Mouse (Mus musculus) heart, embryonic 11.5 days (tissue): ENCODE data around the gene Alpk1. TPM values are rescaled to one million over a fixed set of nuclear protein-coding genes. Genes with fewer than 3 reads are reported as not detected.

Experiments used
- ATAC-seq: fragments of 200-750 bp; cut with Nextera tagmentation; replicated peaks from 2 replicates; pipeline ENCODE4 v1.8.0; 2017; ENCODE audit warnings: moderate library complexity; ENCODE audit not compliant: insufficient number of reproducible peaks, low FRiP score, low TSS enrichment
- H3K27ac ChIP-seq: fragments of 300-500 bp; sonication (generic); 2 replicates; pipeline ENCODE4 v1.5.1; 2014; ENCODE audit warnings: mild to moderate bottlenecking, low read depth, low read length
- H3K27me3 ChIP-seq: fragments of 300-500 bp; sonication (generic); 2 replicates; pipeline ENCODE4 v1.6.1; 2014; ENCODE audit warnings: mild to moderate bottlenecking, low read length, mixed read lengths; ENCODE audit not compliant: control insufficient read depth, insufficient read depth
- H3K36me3 ChIP-seq: fragments of 300-500 bp; sonication (generic); 2 replicates; pipeline ENCODE4 v1.6.1; 2014; ENCODE audit warnings: mild to moderate bottlenecking, low read length, moderate library complexity, mixed read lengths; ENCODE audit not compliant: control insufficient read depth, insufficient read depth
- H3K4me1 ChIP-seq: fragments of 300-500 bp; sonication (generic); 2 replicates; pipeline ENCODE4 v1.6.1; 2014; ENCODE audit warnings: low read length; ENCODE audit not compliant: control insufficient read depth, insufficient read depth
- H3K4me2 ChIP-seq: fragments of 300-500 bp; sonication (generic); 2 replicates; pipeline ENCODE4 v1.6.1; 2014; ENCODE audit warnings: mild to moderate bottlenecking, moderate library complexity
- H3K4me3 ChIP-seq: fragments of 300-500 bp; sonication (generic); 2 replicates; pipeline ENCODE4 v1.5.1; 2014; ENCODE audit warnings: low read depth, low read length
- H3K9ac ChIP-seq: fragments of 300-500 bp; sonication (generic); 2 replicates; pipeline ENCODE4 v1.6.1; 2014; ENCODE audit warnings: mild to moderate bottlenecking, low read depth, low read length, moderate library complexity
- H3K9me3 ChIP-seq: fragments of 300-500 bp; sonication (generic); replicated peaks from 2 replicates; pipeline ENCODE4 v1.6.1; 2016; ENCODE audit warnings: low read length; ENCODE audit not compliant: control insufficient read depth
- WGBS: fragments of 180-500 bp; shearing (Covaris S2); extraction: QIAGEN DNeasy Blood & Tissue Kit; methylation state at CpG from one replicate; pipeline ENCODE4 v1.1.7; 2014; ENCODE audit not compliant: insufficient replicate concordance; 5-methylcytosine and 5-hydroxymethylcytosine counted together
- polyA plus RNA-seq: library from polyadenylated mRNA; unstranded; fragments of >200 nt; fragmentation: Nextera tagmentation; extraction: Ambion mirVana; gene quantifications from 2 replicates; pipeline ENCODE4 v1.2.1, GENCODE M21; 2014

Gene Alpk1
- polyA plus RNA-seq, 1 experiment from 2014 or later: 1.2 TPM

GRCm38 (mm10) chr3:127795762-127796161, 15.4 kb upstream of the Alpk1 start:
- no peak for ATAC-seq
- Histone ChIP-seq H3K9me3 (no peaks in the 10 kb centered on the region), H3K4me1 (peaks cover 4% of the 10 kb centered on the region; the same call in 1 of the 2 replicates), H3K4me2 (no peak overlapping the region), H3K27me3 (no peaks in the 10 kb centered on the region), H3K36me3 (no peaks in the 10 kb centered on the region), H3K9ac (no peak overlapping the region), H3K27ac (no peak overlapping the region), H3K4me3 (no peak overlapping the region)
- 92% methylated on average over 3 of the region's 3 CpGs for WGBS

GRCm38 (mm10) chr3:127793022-127793421, 12.7 kb upstream of the Alpk1 start:
- H3K4me2 ChIP-seq: no peak overlapping the region
- no peak overlapping the region for H3K4me3 ChIP-seq
- H3K9ac ChIP-seq: no peak overlapping the region
- no peaks in the 10 kb centered on the region for H3K36me3 ChIP-seq
- ATAC-seq: no peak
- H3K27ac ChIP-seq: no peak overlapping the region
- H3K9me3 ChIP-seq: no peaks in the 10 kb centered on the region
- H3K4me1 ChIP-seq: peaks cover 9% of the 10 kb centered on the region; the same call in 1 of the 2 replicates
- WGBS: 82% methylated on average over 7 of the region's 7 CpGs
- peaks cover 12% of the 10 kb centered on the region for H3K27me3 ChIP-seq

GRCm38 (mm10) chr3:127791595-127792561, 11.6 kb upstream of the Alpk1 start:
- Histone ChIP-seq H3K27me3 (peaks cover 18% of the 10 kb centered on the region), H3K9me3 (no peaks in the 10 kb centered on the region), H3K4me3 (no peak overlapping the region), H3K4me1 (peaks cover 9% of the 10 kb centered on the region; the same call in 1 of the 2 replicates), H3K36me3 (no peaks in the 10 kb centered on the region), H3K9ac (no peak overlapping the region; the same call in 1 of the 2 replicates), H3K27ac (no peak overlapping the region), H3K4me2 (peak overlapping the region; percentile 98)
- WGBS: 59% methylated on average over 4 of the region's 4 CpGs
- ATAC-seq: 0 out of 2 replicates have a peak, but pooled peaks have one; percentile 36

- Histone ChIP-seq H3K4me3 (peak overlapping the region; percentile 65), H3K4me1 (peaks cover 9% of the 10 kb centered on the region; the same call in 1 of the 2 replicates), H3K9ac (peak overlapping the region; percentile 72; the same call in 1 of the 2 replicates), H3K27me3 (peaks cover 20% of the 10 kb centered on the region), H3K9me3 (no peaks in the 10 kb centered on the region), H3K27ac (no peak overlapping the region), H3K4me2 (peak overlapping the region; percentile 98), H3K36me3 (no peaks in the 10 kb centered on the region)
- no peak for ATAC-seq
- WGBS: 3% methylated on average over 15 of the region's 15 CpGs
Observed at GRCm38 (mm10) chr3:127791056-127791483, 10.7 kb upstream of the Alpk1 start.

- Histone ChIP-seq H3K36me3 (no peaks in the 10 kb centered on the region), H3K4me2 (peak overlapping the region; percentile 98), H3K4me3 (peak overlapping the region; percentile 65), H3K9me3 (no peaks in the 10 kb centered on the region), H3K27me3 (peaks cover 20% of the 10 kb centered on the region), H3K4me1 (peaks cover 9% of the 10 kb centered on the region; the same call in 1 of the 2 replicates), H3K27ac (no peak overlapping the region), H3K9ac (peak overlapping the region; percentile 72)
- peak; percentile 36; the same call in 1 of the 2 replicates for ATAC-seq
- under 1% methylated on average over 35 of the region's 36 CpGs for WGBS
Observed at GRCm38 (mm10) chr3:127790234-127791055, 10.1 kb upstream of the Alpk1 start.

- no peaks in the 10 kb centered on the region for H3K9me3 ChIP-seq
- no peaks in the 10 kb centered on the region for H3K36me3 ChIP-seq
- ATAC-seq: peak; percentile 76
- H3K9ac ChIP-seq: peak within 1 kb of the TSS; percentile 72
- H3K27ac ChIP-seq: no peak within 1 kb of the TSS
- H3K4me2 ChIP-seq: peak within 1 kb of the TSS; percentile 98
- H3K4me3 ChIP-seq: peak within 1 kb of the TSS; percentile 65
- H3K27me3 ChIP-seq: peaks cover 20% of the 10 kb centered on the region
- H3K4me1 ChIP-seq: peaks cover 9% of the 10 kb centered on the region; the same call in 1 of the 2 replicates
- under 1% methylated on average over 44 of the region's 44 CpGs for WGBS
Observed at GRCm38 (mm10) chr3:127789500-127790191, 9.3 kb upstream of the Alpk1 start, which contains the start of gene Tifa. TSS of gene Tifa (plus strand) at chr3:127789805.

- H3K27ac ChIP-seq: no peak overlapping the region
- H3K9ac ChIP-seq: no peak overlapping the region
- WGBS: 24% methylated on average over 8 of the region's 8 CpGs
- H3K9me3 ChIP-seq: no peaks in the 10 kb centered on the region
- H3K27me3 ChIP-seq: peaks cover 20% of the 10 kb centered on the region
- ATAC-seq: no peak
- H3K4me2 ChIP-seq: peak overlapping the region; percentile 98
- no peaks in the 10 kb centered on the region for H3K36me3 ChIP-seq
- peak overlapping the region; percentile 65; the same call in 1 of the 2 replicates for H3K4me3 ChIP-seq
- peaks cover 9% of the 10 kb centered on the region; the same call in 1 of the 2 replicates for H3K4me1 ChIP-seq
Observed at GRCm38 (mm10) chr3:127788919-127789318, 8.6 kb upstream of the Alpk1 start.
